Mouse (Mus musculus): ENCODE measurements around the gene 1700061G19Rik.

GRCm38 (mm10) chr17:56917166-56917565 is 41.9 kb downstream of the 1700061G19Rik start:
- TF ChIP-seq CHD2 (IDR thresholded peaks at IDR 0.05; ENCODE audit: low read depth, low read length) (no peak), ZC3H11A (IDR thresholded peaks at IDR 0.05; ENCODE audit: borderline replicate concordance, low read depth, low read length) (no peak)
